Mouse (Mus musculus) kidney, postnatal 14 days (tissue): ENCODE data around the gene Pck1.

Source experiments
- DNase-seq: peaks from one replicate; pipeline ENCODE4 v3.0.0; 2022; ENCODE audit warnings: mixed read lengths

Gene Pck1

DNA sequence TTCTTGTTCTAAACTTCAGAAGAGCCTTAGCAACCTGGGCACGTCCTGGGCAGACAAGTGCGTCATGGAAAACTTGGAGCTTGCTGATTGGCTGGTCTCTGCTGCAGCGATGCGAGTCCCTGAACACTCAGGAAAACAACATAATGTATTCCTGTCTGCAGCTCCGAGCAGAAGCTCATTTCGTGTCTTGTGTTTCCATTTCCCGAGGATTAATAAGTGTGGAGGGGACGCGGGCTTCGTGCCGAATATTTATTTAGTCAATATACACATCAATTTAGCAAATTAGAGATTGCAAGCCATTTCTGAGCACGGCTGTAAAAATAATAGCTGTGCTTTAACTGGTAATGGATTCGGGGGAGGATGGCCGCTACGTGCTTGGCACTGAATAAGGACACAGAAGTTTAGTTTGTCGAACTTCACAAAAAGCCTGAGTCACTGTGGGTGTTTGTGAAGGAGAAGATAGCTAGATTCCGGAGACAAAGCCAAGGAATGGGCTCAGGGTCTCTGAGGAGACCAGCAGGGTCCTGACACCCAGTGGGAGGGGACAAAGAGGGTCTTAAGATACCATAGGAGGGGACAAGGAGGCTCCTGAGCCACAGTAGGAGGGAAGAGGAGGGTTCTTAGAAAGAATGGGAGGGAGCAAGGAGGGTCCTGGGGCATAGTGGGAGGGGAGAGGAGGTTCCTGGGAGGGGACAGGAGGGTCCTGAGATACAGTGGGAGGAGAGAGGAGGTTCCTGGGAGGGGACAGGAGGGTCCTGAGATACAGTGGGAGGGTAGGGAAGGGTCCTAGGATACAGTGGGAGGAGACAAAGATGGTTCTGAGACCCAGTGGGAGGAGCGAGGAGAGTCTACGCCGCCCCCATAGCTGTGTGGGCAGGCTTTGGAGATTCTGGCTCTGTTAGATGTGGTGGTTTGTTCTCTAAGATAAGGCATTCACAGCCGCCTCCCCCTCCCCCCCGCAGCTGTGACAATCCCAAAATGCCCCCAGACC, 21.0 kb downstream of the Pck1 start:
- DNase-seq = peak; percentile 89

DNA sequence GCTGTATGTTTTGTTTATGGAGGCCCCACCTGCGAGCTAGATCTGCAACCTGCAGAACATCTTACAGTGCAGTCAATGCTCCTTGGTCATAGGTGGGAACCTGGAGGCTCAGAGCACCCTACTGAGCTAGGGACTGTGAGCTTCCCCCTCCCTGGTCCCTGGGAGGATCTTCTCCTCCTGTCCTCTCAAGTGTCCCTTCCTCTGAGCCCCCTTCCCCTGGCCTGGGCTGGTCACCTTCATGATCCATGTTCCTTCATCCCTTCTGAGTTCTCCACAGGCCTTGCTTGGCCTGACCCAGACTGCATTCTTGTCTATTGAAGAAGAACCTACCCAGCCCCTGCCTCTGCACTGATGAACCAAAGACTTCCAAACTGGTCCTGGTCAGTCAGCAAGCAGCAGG, 21.7 kb downstream of the Pck1 start:
- no peak for DNase-seq

DNA sequence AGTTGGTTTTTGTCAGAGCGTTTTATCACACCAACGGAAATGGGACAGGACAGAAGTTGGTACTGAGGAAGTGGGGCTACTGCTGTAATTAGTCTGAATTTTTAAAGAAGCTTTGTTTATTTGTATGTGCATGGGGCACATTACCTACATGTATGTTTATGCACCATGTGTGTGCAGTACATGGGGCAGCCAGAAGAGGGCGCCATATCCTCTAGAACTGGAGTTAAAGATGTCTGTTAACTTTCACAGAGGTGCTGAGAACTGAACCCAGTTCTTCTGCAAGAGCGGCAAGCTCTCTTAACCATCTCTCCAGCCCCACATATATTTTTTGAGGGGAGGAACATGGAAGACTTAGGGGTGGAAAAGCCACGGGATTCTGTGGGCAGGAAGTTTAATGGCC, 22.9 kb downstream of the Pck1 start:
- DNase-seq = peak; percentile 2

DNA sequence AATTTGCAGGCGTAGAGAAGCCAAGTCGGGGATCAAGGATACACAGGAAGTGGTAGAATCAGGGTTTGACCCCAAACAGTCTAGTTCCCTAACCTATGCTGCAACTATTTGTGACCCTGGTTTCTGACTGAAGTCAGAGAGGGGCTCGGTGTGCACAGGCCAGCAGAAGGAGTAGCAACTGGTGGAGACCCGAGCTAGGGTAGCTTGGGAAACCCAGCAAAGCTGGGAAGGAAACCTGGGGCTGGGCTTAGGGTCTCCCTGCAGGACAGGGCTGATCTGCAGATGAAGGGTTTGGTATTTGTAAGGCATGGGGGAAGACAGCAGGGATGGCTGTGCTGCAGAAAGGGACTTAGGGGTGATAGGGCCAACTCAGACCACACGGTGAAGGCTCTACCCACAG, 24.6 kb downstream of the Pck1 start:
- peak; percentile 1 for DNase-seq

DNA sequence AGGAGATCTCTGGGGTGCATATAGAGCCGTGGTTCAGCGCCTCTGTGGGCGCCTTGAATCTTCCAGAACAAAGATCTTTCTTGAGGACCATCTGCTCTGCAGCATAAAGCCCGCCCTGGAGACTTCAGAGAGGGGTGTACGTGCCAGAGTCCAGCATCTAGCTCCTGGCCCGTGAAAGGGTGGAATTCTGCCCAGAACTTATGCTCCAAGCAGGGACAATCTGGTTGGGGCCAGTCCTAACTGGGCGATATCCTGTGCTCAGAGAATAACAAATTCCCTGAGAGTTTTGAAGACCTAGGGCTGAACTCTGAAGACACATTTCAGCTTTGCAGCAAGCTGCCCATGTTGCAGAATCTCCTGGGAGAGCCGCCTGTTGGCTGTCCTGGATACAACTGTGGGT, 25.1 kb downstream of the Pck1 start:
- DNase-seq = peak; percentile 92

DNA sequence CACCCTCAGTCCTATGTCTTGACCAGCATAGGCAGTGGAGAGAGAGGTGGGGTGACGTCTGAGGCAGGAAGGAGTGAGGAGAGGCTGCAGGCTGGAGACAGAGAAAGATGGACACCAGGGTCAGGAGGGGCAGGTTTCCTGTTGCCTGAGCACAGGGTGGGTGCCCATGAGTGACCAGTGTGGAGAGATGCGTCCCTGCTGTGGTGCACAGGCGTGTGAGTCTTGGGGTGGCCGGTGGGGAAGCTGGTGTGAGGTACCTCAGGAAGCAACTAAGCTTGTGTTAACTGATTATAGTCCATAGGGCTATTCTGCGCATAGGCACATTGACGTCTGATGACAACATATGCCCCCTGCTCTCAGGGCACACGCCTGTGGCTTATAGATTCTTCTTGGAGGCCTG, 26.2 kb downstream of the Pck1 start:
- peak; percentile 2 for DNase-seq

DNA sequence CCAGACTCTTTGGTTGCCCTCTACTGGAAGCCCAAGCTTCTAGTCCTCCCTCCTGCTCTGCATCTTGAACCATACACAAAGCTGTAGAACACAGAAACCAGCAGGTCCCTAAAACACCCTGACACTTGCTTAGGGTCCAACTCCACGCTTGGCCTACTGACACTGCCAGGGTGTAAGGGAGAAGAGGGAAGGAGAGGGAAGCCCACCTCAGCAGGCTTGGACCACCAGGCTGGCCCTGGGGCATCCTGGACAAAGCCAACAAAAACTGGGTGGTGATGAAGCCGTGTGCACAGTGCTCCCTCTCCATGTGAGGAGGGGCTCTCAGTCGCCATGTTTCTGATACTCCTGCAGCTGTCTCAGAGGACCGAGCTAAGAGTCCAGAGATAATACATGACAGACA, 27.2 kb downstream of the Pck1 start:
- peak; percentile 1 for DNase-seq

DNA sequence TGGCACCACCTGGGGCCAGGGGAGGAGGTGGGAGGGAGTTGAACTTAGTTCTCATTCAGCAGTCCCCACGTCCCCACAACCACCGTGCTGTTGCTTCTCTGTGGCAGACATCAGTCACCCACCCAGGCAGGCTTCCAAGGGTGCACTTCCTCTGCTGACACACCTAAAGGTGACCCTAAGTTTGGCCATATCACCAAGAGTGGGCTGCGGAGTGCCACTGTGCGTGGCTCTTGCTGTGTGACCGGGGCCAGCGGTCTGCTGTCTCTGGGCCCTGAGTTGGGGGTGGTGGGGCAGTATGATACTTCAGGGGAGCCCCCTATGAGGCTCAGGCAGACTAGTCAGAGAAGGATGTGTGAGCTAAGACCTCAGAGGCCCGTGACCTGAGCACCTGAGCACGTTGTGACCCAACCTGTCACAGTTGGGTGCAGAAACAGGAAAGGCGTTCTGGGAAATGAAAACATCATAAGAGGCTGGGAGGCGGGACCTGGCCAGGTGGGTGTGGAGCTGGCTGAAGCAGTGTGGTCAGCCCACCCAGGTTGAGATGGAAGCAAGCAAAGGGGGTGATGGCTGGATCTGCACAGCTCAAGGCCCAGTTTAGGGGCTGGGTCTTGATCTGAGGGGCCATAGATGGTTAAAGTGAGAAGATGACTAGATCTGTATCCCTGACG, 28.0 kb downstream of the Pck1 start:
- DNase-seq = no peak

DNA sequence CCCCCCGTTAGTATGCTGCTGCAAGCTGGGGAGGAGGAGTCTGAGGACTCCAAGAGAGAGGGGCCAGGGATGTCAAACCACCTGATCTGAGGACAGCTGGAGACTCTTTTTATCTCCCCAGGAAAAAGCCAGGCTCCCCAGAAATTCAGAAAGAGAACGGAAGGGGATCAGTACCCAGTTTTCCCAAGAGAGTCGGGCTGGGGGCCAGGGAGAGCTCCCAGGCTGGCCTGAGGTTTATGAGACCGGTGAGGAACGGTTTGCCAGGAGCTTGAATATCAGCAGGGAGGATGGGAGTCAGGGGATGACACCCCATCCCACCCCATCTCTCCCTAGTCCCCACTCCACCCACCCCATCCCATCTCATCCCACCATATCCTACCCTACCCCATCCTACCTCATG, 28.6 kb downstream of the Pck1 start:
- DNase-seq = no peak

DNA sequence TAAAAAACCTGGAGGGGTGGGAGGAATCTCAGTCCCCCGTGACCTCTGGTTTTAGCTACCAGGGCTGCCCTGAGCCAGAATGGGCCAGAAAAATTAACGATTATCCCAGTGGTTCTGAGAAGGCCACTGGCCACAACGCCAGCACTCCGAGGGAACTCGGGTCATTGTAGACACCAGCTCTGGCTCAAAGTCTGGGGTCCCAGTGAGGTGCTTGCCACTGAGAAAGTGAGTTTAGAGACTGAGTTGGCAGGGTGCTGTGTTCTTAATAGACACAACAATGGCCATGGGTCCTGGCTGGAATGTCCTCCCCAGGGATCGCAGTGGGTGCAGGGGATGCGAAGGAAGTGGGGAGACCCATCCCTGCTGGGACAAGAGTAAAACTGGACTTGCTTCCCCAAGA, 29.1 kb downstream of the Pck1 start:
- DNase-seq = peak; percentile 66

DNA sequence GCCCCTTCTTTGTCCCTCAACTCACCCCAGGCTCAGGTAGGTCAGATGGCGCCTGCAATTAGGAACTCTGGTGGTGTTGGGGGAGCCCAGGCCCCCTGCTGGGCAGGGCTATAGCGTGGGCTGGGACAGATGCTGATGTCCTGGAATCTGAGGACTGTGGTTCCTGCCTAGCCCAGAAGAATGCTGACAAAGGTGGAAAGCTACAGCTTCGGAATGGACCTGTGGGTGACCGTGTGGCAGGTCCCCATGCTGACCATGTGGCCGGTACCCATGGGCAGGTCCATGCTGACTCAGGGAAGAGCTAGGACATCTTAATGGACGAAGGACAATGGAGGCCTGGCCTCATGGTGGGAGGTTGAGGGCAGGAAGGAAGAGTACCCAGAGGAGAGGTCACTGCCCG, 29.9 kb downstream of the Pck1 start:
- no peak for DNase-seq

DNA sequence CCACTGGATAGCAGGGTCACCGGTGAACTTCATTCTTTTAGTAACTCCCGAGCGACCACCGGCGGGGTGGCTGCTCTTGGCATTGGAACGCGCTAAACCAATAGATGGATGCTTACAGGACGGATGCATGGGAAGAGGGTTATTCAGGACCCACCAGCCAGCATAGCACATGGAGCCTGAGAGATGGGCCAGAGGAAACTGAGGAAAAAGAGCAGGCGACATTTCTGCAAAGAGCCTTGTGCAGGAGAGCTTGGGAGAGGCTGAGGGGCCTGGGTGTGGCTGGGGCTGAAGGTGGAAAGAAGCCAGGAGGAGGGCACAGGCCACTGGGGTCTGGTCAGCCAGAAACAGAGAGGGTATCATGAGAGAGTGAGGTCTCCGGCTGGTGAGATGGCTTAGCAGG, 30.5 kb downstream of the Pck1 start:
- DNase-seq = no peak

DNA sequence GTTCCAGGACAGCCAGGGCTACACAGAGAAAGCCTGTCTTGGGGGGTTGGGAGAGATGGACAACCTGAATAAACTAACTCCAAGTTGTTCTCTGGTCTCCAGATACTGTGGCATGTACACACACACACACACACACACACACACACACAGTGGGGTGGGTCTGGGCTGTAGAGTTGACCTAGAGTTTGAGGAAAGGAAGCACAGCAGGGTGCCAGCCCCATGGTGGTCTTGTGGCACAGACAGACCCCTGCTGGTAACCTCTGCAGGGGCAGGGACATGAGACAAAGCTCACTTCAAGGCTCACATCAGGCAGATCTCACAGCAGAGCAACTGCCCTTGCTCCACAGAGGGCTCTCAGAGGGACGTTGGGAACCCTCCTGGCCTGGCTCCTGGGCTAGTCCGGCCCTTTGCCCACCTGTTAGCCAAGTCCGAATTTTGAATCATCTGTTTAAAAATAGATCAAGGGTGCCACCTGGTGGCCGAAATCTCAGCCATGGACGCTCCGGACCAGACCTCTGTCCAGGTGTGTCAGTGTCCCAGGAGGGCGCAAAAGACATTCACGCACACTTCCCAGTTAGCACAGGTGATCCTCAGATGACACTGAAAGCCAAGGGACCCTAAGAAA, 31.1 kb downstream of the Pck1 start:
- DNase-seq = peak; percentile 86

DNA sequence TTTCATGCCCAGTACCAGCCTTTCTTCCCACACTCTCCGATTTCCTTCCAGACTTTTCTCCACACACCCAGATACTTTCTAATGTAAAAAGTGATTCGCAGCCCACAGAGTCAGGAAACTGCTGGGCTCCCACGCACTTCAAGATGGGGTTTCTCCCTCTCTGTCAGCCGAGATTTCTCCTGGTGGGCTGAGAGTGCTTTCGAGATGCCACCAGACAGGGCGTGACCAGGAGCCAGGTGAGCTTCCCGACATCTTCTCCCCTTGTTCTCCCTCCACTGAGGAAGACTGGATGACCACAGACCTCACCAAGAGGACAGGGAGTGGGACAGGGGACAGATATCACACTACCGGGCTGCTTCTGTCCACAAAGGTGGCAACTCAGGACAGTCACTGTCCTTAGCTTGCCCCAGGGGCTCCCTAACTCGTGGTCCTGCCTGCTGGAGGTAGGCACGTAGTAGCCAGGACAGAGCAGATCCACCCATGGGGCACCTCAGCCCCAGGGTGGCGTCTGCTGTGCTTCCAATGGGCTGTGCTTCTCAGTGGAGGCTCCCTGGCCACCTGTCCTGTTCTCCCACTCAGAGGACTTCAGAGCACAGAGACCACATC, 31.7 kb downstream of the Pck1 start:
- no peak for DNase-seq

DNA sequence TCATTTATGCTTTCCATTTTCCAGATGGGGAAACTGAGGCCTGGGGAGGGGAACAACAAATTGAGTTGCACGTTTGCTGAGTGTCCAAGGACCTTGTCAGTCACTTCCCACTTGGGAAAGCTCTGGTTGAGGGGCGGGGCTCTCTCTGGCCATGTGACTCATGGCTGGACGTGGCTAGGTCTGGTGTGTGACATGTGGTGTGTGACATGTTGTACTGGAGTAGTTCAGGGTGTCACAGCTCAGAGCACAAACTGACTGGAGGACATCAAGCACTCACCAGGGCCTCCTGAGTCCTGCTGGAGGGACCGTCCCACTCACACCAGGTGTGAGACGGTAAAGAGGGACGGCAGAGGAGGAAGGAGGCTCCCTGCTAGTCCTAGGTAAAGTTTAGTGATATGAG, 32.4 kb downstream of the Pck1 start:
- no peak for DNase-seq

DNA sequence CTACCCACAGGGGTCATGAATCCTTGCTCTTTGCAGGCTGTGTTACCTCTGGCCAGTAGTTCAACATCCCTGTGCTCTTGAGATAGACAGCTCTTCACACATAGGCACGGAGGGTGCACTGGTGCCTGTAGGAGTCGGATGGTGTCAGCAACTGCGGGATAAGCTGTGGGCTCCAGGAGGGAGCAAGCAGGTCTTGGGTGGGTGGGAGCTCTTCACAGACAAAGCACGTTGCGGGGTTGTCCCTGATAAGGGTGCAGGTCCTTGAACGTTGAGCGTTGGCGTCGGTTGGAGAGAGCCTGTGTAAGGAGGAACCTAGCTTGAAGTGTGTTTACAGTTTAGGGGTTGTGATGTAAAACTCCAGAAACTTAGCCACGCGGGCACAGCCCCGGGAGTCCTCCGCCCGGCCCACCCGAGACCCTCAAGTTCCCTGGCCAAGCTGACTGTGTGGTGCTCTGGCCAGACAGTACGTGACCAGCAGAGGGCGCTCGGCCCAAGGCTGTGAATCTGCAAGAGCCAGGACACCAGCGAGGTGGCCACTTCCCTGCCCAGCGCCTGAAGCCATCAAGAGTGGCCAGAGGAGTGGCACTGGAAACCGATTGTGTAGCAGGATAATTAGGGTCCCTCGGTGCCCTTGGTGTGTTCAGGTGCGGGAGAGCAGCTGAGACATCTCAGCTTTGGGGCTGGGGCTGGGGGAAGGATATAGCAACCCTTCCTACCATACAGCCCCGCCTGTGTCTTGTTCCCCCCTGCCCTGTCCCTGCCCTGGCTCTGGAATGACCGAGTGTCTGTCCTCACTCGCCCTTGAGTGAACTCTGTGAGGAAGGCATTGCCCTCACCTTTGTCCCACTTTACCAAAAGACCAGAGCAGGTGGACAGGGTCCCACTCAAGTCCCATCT, 33.4 kb downstream of the Pck1 start:
- DNase-seq = peak; percentile 89

DNA sequence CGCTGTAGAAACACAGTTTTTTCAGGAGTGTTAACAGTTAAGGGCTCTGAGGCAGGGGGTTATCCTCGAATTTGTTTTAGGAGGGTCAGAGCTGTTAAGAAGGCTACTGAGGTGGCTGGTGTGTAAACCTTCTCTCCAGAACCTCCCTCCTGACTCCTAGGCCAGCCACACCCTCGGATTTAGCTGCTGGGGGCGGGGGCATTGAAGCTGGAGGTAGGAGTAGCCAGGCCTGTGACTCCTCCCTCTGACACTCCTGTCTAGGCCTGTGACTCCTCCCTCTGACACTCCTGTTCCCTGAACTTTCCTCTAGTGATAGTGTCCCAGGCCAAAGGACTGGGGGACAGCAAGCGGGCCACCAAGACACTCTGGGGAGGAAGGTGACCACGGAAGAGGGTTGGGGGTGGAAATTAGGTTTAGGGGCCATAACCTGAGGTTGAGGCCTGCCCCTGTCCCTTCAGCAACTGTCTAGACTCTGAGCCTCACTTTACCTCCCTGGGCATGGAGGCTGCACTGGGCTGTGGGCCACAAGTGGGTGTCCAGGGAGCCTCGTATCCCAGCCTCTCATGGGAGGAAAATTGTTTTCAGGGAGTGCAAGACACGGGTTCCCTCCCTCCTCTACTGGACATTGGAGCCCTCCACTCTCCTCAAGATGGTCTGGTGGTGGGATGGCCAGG, 34.5 kb downstream of the Pck1 start:
- peak; percentile 51 for DNase-seq

DNA sequence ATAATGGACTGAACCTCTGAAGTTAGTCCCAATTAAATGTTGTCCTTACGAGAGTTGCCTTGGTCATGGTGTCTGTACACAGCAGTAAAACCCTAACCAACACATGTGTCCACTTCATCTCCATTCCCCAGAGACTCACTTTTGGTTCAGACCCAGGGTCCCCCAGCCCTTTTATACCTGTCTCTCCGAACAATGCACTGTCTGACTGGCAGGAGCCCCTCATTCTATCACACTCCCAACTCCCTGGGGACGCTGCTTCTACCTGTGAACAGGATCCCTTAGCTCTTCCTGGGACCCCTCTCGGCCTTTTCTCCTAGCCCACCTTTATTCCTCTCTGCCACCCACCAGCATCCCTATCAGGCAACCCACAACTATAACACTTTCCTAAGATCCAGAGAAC, 41.9 kb downstream of the Pck1 start:
- DNase-seq = no peak

DNA sequence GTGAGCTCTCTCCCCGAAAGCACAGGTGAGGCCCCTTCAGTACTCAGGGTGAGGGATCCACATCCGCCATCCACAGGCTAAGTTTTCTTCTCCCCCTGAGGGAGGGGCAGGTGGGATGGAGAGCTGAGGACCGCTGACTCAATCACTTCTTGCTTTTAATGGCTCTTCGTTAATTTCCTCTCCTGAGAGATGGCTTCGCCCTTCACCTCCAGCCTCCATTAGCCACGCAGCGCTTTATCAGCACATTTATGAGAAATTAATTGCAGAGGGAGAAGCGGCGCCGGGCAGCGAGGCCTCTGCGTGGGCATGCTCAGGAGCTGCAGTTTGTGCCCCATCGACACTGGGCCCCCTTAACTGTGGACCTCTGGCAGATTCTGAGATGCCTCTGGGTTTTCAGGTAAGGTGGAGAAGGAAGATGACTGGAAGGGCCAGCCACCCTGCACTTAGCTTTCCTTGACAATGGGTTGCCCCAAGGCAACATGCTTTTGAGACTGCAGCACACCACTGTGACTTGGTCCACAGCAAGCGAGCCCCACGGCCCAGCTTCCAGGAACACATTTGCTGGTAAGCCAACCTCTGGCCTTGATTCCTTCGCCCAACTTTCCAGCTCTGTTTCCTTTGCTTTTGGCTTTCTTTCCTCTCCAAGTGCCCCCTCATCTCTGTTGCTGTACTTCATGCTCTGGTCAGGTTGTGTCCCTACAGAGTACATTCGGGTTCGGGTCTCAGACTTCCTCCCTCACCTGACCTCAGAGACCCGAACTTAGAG, 50.3 kb downstream of the Pck1 start:
- DNase-seq = no peak

DNA sequence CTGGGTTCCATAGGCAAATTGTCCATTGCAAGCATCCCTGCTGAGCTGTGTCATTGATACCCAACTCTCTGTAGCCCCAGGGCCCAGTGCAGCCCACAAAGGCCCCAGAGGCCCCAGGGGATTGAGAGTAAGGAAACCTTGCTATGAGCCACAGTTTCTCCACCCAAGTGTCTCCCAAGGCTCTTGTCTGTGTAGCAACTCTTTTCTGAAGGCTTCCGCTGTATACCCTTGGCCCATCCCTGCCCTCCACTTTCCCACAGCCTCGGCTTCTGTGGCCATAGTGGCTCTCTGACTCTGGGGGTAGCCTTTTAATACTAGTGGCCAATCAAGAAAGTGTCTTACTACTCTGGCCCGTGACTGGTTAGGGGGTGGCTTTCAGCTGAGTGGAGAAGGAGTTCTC, 50.9 kb downstream of the Pck1 start:
- DNase-seq = no peak

DNA sequence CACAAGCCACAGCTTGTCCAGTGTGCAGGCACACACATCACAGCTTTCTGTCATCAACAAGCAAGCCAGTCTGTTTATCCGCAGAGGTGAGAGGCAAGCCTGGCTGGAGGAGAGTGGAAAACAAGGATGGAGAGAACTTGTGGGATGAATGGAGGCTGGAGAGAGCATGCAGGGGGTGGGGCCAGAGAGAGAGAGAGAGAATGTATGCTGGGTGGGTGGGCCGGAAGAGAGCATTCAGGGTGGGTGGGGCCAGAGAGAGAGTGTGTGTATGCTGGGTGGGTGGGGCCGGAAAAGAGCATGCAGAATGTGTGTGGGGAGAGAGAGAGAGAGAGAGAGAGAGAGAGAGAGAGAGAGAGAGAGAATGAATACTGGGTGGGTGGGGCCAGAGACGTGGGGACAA, 51.8 kb downstream of the Pck1 start:
- no peak for DNase-seq
